Mouse (Mus musculus) layer of hippocampus, adult 9-10 months (tissue): Measurements from ENCODE around the gene Rpl11.
"Not testable (repeated sequence)": the region's sequence is repeated elsewhere in the genome, so short reads cannot be mapped to it uniquely, and the experiment has no call there.

Source experiments
- DNase-seq: peaks from one replicate; pipeline ENCODE4 v3.0.0; 2022; ENCODE audit warnings: low spot score

The Rpl11 gene

DNA sequence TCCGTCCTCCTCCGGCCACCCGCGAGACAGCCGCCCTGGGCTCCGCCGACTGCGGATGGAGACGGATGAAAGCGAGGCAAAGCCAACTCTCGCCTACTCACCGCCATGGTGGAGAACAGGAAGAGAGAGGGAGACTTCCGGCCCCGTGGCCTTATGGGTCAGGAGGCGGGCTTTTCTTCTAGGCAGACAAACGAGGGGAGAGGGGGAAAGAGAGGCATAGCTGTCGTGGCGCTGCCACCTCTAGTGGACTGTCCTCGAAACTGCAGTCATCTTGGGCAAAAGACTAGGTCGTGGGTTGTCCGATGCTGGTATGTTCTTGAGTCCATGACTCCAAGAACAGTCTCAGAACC lies at the start of gene Rpl11:
Rpl11 (minus strand) TSS at position 182 of the 350 bp plus-strand sequence.
- peak; percentile 84 for DNase-seq

DNA sequence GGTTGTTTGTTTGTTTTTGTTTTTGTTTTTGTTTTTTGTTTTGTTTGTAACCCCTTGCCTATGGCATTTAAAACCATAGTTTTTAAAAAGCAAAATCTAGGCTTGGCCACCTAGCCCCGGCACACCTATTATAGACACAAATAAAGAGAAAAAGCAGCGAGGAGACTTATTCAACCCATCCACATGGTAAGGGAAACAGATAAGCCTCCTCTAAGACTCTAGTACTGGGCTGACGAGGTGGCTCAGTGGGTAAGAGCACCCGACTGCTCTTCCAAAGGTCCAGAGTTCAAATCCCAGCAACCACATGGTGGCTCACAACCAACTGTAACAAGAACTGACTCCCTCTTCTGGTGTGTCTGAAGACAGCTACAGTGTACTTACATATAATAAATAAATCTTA lies 48.5 kb upstream of the Rpl11 start:
- not testable (repeated sequence) for DNase-seq

DNA sequence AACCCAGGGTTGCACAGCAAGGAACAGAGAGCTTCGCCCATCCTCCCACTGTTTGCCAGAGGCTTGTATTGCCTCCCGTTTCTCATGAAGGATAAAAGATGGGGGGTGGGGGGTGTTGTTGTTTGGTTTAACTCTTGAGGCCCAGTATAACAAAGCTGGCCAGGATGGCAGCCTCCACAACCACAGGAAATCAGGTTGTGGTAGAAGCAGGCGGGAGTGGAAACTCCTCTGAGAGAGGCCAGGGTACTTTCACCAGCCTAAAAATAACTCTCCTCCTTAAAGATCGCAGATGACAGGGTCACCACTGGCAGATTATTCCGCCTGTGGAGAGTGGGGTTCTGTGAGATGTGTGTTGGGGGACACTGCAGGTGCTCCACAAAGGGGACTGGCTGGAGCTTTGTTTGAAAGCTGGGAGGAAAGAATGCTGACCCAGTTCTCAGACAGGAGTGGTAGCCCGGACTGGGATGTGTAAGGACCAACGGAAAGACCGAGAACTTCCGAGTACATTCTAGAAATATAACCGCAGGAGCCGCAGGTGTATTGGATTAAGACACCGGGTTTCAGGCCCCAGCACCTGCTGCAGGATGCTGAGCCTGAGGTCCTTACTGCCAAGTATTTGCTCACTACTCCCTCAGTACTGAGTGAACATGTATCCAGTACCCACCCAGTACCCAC lies 47.3 kb upstream of the Rpl11 start:
- DNase-seq: no peak

DNA sequence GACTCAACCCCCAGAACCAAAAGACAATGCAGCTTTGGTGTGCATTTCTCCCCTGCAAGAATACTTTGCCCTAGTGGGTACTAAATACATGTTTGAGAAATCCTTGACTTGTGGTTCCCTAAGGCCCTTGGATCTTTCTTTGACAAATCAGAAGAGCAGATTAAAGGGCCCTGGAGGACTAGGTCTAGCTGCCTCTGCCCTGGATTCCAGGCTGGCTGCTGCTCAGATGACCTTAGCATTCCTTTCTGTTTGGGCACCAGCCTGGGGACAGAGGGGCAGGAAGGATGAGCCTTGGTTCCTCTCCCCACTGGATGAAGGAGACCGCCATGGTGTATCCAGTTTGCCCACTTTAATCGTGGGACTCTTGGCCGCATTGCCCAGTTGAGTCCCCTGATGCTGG lies 45.2 kb upstream of the Rpl11 start:
- DNase-seq: no peak

DNA sequence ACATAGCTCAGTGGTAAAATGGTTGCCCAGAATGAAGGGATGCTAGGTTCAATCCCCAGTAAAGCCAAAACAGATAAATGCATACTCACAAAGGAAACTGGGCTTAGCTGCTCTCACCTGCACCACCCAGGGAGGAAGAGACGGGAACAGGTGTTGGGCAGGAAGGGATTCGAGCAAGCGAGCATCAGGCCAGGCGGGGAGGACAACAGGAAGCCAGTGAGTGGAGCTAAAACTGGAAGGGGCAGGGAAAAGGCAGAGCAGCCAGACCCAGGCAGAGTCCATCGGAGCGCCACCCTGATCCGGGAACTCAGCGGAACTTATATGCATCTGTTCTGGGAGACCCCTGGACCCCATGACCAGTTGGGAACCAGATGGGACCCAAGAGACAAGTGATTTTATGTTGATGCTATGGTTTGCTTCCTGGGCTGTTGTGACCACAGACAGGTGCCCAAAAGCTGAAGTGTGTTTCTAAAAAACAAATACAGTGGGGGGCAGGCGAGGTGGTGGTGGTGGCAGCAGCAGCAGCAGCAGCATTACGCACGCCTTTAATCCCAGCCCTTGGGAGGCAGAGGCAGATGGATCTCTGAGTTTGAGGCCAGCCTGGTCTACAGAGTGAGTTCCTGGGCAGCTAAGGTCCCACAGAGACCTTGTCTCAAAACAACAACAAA lies 43.4 kb upstream of the Rpl11 start:
- no peak for DNase-seq

DNA sequence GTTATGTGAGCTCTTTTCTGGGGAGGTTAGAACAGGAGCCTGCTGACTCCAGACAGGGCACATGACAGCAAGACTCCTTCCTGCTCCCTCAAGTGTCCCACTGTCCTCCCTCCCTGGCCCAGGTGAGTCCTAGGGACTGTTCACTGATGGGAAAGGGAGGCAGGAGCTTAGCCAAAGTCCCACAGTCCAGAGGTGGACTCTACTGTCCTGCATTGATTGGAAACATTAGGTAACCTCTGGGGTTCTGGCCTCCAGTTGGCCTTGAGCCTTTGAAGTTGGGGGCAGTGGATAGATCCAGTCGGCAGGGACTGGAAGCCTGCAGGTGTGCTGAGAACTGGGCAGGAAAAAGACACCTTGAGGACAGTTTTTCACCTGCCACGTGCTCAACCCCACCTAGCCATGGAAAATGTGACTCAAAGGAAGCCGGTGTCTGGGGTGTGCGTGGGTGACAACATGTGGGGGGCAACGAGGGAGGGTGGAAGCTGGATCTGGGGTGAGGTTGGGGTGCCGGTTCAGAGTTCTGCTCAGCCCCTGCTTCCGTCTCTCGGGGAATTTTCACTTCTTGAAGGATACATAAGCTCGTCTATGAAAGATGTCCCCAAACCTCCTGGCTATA lies 42.4 kb upstream of the Rpl11 start:
- no peak for DNase-seq

DNA sequence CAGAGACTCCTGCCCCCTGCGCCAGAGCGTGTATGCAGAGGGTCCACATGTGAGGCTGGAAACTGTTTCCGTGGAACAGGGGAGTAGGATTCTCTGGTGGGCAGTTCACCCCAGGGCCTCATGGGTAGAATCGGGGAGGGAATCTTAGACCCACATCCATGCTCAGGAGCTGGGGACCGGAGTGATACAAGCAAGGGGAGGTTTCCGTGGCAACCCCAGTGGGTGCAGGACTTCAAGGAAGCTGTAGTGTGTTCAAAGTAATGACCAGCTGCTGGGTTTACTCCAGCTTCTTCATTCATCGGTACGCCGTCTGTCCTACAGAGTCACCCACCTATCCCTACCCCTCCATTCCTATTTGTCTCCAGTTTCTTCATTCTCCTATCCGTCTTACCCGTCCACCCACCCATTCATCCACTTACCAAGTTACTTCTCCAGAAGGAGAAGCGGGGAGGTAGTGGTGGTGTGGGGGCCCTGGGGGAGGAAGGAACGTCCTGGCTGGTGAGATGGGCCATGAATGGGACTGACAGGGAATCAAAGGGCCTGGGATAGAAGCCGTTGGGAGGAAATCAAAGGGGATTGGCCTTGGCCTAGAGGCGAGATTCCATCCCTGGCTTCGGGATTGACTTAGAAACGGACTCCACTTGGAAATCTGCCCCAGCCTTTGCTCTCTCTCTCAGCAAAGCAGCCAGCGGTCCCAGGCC lies 41.4 kb upstream of the Rpl11 start:
- no peak for DNase-seq

DNA sequence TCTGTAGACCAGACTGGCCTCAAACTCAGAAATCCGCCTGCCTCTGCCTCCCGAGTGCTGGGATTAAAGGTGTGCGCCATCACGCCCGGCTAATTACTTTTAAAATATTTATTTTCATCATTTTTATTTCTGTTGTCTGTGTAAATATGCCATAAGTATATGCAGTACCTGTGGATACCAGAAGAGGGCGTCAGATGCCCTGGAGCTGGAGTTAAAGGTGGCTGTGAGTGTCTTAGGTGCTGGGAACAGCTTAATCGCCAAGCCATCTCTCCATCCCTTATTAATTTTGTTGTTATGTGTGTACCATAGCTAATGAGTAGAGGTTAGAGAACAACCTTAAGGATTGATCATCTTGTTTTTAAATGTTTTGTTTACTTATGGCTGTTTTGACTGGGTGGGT lies 39.3 kb upstream of the Rpl11 start:
- DNase-seq: no peak

DNA sequence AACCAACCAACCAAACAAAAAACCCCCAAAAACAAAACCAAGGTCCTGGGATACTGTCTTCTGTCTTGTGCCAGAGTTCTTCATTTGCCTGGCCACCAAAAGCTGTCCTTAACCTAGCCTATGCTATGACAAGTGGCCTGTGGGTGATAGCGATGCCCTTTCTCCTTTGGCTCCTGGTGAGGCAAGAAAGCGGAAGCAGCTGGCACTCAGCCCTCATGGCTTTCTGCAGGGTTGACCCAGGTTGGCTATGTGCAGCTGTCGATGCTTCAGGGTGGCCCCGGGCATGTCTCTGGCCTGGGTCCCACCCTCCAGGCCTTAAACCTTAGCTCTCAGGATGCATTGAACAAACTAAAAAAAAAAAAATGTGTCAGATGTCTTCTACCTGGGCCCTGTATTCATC lies 38.1 kb upstream of the Rpl11 start:
- DNase-seq: no peak

DNA sequence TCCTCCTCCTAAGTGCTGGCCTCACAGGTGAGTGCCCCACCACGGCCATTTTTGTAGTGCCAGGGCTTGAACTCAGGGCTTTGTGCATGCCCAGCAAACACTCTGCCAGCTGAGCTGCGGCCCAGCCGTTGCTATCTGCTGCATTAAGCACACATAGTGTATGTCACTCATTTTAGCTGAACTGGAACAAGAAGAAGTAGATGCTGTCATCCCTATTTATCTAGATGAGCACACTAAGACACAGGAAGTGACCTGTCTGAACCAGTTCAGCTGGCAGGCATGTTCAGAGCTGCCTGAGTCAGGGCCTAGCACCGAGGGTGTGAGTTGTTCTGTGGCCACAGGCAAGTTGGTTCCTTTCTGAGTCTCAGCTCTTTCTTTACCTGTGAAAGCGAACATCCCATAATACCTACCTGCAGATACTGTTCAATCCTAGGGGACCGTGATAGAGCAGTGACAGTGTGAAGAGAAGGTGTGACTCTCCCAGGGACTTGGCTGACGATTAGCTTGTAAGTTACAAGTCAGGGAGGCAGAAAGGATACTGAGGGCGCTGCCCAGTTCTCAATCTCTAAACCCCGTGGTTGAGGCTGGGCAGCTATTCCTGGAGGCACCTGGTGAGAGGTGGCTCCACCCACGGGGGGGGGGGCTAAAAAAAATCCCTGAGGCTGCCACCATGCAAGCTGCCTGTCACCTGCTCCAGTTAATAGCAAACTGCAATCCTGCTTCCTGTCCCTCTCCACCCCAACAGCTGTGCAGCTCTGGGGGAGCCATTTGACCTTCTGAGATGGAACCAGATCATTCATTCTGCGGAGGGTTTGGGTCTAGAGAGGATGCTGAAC lies 36.7 kb upstream of the Rpl11 start:
- no peak for DNase-seq

DNA sequence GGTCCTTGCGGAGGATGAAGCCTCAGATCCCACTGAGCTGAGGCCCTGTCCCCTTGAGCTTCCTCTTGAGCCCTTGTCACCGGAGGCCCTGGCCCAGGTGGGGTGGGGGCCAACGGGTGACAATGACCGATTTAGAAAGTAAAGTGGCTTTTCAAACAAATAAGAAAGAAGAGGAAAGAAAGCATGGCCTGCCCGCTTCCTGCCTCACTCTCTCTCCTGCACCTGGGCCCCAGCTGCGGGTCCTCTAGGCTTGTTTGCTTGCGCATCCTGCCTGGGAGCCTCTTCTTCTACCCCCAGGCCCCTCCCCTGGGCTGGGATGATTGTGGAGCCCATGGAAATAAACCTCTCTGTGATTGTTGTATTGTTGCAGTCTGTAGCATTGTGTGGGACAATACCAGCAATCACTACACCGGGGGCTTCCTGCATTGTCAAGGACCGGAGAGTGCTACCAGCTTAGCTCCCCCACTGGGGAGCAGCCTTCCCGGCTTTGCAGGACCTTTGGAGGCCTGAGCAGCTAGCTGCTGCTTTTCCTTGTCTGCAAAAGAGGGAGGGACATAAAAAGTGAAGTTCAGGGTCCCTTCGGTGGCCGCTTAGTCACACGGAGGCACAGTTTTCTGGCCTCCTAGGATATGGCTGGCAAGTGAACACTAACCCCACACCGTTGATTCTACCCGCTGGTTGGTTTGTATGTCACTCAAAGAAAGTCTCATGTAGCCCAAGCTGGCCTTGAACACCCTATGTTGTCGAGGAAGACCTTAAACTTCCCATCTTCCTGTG lies 35.9 kb upstream of the Rpl11 start:
- no peak for DNase-seq

DNA sequence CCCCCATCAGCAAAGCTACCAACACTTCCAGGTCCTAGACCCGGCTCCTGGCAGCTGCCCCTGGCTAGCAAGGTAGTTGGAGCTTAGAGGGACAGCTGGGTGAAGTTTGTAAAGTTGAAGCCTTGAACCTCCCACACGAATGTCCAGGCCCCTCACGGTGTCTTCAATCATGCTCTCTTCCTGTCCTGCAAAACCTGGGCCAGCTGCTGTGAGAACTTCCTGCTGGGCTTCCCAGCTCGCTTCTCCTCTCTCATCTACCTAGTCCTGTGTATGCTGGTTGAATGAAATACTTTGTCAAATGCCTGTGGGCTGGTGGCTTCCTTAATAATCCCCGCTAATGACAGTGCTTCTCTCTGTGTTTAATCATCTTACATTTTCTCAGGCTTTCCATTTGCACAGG lies 35.1 kb upstream of the Rpl11 start:
- no peak for DNase-seq

DNA sequence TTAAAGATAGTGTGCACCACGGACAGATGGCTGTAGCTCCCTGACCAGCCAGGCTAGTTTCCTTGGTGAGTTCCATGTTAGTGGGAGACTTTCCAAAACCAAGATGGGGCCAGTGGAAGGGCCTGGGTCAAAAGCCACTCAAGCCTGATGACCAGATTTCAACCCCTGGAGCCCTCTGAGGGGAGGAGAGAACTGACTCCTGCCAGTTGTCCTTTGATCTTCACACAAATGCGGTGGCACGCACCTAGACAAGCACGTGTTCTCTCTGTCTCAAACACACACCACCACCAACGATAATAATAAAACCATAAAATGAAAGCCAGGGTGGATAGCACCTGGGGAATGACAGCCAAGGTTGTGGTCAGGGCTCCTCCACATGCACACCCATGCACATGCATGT lies 34.0 kb upstream of the Rpl11 start:
- DNase-seq: no peak

DNA sequence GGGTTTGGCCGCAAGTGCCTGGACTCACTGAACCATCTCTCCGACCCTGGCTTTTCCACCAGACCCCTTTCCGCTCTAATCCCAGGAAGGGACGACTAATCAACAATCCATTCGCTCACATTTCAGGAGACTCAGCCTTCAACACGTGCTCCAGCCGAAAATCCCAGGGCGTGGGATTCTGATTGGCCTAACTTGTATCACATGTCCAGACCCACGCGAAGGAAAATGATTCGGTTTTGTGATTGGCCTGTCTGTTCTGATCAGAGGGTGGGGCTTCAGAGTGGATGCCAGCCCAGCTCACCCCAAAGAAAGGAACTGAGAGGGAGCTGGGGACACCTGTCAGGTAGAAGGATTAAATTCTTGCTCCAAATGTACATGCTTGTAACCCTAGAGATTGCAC lies 31.6 kb upstream of the Rpl11 start:
- DNase-seq: no peak

DNA sequence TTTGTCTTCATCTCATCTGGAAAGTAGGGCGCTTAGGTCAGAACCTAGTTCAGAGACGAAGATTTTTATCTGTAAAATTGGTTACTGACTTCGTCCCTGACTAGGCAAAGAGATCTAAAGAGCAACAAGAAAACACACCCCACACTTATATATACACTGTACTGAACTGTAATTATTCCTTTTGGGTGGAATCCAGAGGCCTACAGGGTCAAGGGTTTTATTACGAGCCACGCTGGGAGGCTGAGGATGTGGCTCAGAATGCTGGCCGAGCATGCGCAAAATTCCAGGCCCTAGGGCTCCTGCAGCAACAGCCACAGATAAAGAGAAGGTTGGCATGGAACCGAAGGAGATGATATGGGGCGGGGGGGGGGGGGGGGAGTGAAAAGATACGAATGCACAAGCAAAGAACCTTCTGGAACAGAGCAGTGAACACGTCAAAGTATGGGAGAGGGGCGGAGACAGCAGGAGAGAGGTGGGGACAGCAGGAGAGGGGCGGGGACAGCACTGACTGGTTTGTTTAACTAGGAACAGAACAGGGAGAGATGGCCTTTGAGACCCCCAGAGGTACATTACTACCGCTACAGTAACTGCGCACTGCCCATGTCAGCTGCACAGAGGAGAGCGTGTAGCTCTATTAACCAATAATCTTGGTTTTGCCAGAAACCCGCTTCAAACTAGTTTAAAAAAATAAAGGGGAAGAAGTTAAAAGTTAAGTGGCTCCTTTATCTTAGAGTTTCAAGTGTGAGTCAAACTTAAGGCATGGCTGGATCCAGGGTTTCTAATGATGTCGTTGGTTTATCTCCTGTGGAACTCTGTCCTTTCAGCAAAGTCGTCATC lies 30.3 kb upstream of the Rpl11 start:
- DNase-seq: no peak

DNA sequence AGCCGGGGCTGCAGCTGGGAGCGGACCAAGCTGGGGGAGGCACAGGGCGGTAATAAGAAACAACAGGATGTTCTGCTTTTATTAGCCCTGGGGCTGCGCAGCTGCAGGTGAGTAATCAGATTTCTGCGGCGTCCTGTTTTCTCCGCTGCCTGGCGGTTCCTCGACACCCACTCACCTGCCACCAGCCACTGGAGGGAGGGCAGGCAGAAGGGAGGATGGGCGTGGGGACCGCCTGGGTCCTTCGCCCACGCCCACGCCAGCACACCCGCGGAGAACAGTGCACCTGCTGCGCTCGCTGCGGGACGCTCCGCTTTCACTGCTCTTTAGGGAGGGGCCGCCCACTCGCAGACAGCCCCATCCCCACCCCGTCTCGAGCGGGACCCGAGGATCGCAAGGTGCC lies 28.5 kb upstream of the Rpl11 start:
- DNase-seq: no peak

DNA sequence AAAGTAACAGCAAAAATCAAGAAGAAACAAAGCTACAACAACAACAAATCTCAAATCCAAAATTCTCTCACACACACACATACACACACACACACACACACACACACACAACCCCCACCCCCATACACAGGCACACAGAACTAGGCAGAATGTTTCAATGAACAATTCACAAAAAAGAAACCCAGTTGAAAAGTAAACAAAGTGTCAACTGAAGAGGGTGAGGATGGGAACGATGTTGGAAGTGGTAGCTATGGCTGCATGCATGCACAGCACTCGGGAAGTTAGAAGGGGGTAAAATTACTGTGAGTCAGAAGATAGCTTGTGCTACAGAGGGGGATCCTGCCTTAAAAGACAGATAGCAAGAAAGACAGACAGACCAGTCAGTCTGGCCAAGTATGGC lies 25.4 kb upstream of the Rpl11 start:
- DNase-seq: no peak

DNA sequence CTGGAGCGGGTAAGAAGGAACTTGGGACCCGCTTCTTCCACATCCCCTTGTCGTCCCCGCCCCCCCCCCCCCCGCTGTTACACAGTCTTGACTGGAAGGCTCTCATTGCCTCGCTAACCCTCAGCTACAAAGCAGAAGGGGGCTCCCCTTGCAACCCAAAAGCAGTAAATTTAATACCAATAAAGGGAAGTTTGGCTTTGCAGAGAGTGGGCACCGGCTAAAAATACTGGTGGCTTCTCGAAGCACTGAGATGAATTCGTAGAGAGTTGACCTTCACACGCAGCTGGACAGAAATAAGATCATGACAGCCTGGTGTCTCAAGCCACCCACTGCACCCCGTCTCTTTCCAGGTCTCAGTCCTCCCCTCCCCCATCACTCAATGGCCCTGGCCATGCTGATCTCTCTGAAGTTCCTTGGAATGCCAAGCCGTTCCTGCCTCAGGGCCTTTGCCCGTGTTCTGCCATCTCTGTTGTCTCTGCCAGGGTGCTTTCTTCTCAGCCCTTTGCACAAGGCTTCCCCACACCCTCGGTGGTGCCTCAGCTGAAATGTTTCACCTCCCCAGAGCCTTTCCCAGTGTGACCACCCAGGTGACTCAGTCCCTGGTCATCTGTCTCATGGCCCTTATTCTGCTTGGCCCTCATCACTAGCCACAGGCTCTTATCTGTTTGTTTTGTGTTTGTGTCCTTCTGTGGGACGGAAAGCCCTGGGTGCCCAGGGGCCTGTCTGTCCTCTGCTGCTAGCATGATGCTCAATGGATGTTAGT lies 23.7 kb upstream of the Rpl11 start:
- no peak for DNase-seq

DNA sequence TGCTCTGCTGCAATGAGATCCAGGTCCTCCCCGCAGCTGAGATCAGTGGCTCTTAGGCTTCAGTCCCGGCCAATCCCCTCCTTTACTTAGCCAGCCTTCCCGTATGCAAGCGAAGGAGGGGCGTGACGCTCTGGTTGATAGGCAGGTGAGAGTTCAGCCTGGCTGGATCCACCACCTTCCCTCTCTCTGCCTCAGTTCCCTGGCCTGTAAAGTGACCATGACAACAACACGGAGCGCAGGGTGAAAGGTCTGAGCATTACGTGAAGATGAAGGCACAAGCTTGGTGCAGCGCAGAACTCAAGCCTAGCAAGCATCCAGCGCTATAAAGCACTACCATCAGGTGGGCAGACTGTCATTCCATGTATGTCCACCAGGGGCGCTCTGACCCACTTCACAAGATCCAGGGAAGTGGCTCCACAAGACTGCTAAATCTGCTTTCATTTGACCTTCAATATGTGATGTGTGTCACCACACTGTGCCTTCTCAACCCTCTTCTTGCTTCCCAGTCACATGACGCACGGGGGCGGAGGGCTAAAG lies 18.0 kb upstream of the Rpl11 start:
- peak; percentile 75 for DNase-seq
